Mouse (Mus musculus) frontal cortex, postnatal 25 days (tissue): ENCODE measurements around the gene Polr2l.
A peak's percentile ranks its signal among the peaks of the same experiment; 100 is the strongest.
"Not testable (repeated sequence)": the region's sequence is repeated elsewhere in the genome, so short reads cannot be mapped to it uniquely, and the experiment has no call there.

Source experiments
- DNase-seq, 2 experiments: peaks; one replicate each; pipeline ENCODE4 v3.0.0; 2022; ENCODE audit warnings: low spot score in 2 of 2

The Polr2l gene

GRCm38 (mm10) chr7:141451928-141452327 lies 23.0 kb downstream of the Polr2l start:
- no peak for DNase-seq

DNA sequence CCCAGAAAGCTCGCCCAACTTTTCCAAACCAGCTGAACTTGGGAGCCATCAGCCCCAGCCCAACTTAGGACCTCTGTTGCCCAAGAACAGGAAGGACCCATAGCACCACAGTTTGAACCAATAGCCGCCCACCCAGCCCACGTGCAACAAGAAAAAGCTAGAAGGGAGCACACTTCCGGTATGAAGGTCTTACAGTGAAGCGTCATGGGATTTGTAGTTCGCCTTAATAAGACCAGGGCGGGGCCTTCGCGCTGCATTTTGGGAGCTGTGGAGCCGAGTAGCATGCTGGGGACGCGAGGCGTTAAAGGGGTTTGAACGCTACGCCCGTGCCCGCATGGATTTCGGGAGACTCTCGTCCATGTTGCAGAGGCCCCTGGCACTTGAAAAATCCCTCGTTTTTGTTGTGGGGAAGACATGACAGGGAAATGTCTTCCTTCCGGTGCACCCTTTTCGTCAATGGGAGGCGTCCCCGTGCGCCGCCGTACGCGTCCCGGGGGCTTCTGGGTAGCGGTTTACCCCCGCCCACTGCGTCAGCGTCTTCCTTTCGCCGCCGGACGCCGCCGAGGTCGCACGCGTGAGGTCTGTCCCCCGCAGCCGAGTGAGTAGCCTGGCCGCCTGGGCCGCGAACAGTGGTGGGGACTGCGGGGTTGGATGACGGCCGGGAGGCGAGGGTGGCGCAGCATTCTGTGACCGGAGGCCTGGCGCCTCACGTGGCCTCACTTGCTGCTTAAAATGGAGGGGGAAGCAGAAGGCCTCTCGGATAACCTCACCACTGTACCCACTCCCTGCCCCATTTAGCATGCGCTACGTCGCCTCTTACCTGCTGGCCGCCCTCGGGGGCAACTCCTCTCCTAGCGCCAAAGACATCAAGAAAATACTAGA lies 27.6 kb downstream of the Polr2l start, which contains the start of gene Rplp2:
Gene Rplp2, plus strand, starts transcription at position 261 of the 882 bp plus-strand sequence.
- peak; percentile 90 to 95 for DNase-seq

- DNase-seq: not testable (repeated sequence)
These were observed 28.6 kb downstream of the Polr2l start for GRCm38 (mm10) chr7:141446374-141446773.

GRCm38 (mm10) chr7:141443828-141444237 lies 31.1 kb downstream of the Polr2l start, which contains the start of gene Pidd1:
Gene Pidd1, minus strand, starts transcription at chr7:141444025.
- no peak for DNase-seq

DNA sequence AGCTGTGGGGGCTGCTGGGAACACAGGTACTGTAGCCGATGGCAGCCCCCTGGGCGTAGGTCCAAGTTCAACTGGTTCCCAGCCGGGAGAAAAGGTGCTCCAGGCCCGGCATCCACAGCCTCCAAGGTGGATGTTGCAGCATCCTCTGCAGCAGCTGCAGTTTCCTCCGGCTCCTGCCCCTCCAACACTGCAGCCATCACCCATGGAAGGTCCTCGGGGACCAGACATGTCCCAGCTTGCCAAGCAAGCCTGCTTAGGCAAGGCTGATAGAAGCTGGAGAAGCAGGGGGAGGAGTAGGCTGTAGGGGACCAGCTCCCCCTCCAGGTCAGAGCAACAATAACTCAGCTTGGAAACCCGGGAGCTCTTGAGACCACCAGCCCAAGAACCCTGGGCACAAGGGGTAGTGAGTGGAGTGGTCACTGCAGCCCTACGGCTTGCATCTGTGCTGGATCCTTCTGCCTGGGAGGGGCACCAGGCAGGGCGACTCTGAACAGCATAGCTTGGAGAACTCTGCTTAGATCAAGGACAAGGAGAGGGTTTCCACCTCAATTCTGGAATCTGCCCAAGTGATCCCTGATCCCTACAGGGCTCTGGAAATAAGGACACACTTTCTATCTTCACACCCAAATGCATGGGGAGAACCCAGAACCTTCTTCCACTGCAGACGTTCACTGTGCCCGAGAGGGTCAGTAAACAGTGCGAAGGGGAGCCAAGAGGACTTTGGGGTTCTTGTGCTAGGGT lies 31.7 kb downstream of the Polr2l start:
- no peak for DNase-seq

DNA sequence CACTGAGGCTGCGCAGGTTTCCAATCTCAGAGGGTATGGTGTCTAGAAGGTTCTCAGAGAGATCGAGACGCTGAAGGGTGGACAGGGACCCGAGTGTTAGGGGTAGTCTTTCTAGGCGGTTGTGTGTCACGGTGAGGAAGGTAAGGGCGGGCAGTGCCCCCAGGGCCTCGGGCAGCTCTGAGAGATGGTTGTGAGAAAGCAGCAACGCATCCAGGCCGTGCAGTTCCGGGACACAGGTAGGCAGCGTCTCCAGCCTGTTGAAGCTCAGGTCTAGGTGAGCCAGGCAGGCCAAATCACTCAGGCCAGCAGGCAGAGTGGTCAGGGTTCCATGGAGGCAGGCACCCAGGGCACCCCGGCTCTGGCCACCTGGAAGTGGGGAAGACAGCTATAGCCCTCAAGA lies 32.7 kb downstream of the Polr2l start:
- no peak for DNase-seq

DNA sequence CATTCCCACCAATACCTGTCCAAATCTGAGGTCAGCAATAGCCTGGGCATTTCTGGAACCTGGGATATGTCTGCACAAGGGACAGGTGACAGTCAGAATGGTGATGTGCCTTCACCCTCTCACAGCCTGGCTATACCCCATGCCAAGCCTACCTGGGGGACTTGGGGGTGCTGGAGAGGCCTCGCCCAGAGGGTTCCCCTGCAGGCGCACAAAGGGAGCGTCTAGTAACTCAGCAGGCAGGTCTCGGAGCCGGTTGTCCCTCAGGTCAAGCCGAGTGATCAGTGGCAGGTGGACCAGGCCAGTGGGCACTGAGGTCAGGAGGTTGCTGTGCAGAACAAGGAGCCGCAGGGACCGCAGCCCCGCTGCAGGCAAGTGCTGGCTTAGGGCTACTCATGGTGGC lies 33.5 kb downstream of the Polr2l start:
- no peak for DNase-seq

- DNase-seq: no peak
These were observed 34.3 kb downstream of the Polr2l start for GRCm38 (mm10) chr7:141440613-141441012.

- DNase-seq: no peak
These were observed 35.1 kb downstream of the Polr2l start for GRCm38 (mm10) chr7:141439811-141440210.

DNA sequence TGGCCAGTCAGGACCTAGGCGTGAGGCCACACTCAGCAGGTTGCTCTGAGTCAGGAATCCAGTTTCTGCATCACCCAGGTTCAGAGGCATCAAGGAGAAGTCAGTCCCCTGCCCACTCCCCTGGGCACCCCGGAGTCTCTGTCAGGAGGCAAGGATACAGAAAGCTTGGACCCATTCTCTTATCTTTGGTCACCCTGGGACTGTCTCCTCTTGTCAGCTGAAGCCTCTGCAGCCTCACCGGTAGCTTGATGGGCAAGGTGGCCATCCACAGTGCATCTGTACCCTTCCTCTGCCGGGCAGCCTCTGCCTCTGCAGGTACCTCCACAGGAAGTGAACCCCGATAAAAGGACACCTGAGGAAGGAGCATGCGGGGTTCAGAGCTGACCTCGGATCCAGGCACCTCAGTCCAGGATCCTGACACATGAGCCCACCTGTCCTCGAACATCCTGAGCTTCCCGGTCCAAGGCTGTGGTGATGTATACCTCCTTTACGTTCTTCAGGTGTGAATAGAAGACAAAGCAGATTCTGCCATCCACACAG lies 35.7 kb downstream of the Polr2l start:
- no peak for DNase-seq

GRCm38 (mm10) chr7:141438201-141438968 lies 36.5 kb downstream of the Polr2l start:
- no peak for DNase-seq

DNA sequence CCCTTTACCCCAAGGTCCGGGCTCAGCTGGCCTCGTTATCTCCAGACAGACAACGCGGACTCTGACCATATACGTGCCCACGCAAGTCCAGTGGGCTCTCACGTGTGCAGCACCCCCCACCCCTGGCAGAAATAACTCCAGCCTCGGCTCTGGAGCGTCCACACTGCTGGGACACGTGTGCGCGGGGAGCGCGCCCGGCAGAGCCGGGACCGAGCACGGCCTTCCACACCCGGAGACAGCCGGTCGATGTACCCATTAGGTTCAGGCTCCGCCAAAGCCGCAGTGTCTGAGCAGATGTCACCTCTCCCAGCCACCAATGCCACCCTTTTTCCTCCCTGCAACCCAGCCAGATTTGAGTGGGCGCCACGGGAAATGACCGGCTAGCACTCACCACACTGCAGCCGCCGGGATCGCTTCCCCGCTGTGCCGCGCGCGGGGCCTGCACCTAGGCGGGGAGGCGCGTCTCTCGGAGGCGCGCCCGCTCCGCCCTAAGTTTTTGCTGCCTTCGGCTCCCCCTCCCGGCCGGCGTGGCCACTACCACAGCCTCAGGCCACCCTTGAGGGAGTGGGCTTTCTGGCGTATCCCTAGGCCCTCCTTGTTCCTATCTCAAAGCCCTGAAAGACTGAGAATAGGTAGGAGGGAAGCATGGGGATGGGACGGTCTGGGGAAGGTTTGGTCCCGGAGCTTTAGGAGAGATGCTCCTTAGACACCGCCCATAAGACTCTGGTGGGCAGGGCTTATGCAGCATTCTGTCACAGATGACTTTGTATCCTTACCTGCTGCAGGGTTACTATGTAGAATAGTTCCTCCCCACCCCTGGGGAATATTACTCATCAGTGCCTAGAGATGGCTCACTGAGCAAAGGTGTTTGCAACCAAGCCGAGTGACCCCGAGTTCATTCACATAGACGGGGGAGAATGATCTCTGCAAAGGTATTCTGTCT lies 37.5 kb downstream of the Polr2l start, which contains the start of gene Slc25a22:
Gene Slc25a22, minus strand, starts transcription at position 715 of the 943 bp plus-strand sequence.
- peak; percentile 61 to 68 for DNase-seq

- DNase-seq: no peak
These were observed 38.4 kb downstream of the Polr2l start for GRCm38 (mm10) chr7:141436523-141436892.

GRCm38 (mm10) chr7:141435856-141436522 lies 38.9 kb downstream of the Polr2l start:
- no peak for DNase-seq

DNA sequence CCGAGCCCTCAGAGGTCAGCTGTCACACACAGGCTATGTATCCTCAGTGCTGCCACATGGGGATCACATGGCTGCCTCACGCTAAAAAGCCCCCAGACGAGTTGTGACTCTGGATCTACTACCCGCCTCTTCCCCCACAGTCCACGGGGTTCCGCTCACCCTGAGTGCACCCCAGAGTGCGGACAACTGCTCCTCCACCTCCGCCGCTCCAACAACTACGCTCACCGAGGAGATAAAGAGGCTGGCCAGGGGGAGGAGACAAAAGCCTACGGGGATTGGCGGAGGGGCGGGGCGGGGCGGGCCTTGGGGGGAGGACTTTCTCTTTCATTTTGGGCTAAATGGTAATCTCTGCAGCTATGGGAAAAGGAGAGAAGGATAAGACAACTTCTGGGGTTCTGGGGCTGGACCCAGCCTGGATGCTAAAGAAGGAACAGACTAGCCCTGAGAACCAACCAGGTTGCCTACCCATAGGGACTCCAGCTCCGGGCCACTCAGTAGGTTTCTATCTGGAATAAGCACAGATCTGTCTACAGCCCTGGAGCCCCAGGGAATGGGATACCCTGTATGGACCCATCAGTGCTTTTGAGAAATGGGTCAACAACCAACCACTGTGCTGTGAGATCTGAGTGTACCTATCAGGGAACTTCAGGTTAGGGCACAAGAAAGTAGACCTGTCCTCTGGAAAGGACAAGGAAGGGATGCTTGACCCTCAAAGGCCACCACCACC lies 39.6 kb downstream of the Polr2l start:
- DNase-seq: no peak

DNA sequence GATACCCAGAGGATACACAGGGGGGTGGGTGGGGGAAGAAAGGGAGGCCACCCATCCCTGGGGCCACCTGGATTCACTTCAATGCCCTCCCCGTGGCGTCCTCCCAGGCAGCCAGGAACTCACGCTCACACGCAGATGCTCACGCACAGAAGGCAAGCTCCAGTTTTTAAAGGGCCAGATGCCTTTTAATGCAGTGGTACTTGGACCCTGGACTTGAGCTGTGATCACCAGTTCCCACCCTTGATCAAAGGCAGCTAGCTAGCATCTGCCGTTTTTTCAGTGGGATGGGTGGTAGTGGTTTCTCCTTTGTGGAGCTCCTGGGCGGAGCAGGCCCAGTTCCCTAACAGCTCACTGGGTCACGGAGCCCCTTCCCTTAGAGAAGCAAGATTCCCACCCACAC lies 40.5 kb downstream of the Polr2l start:
- peak in 1 of 2 experiments; percentile 55 for DNase-seq

DNA sequence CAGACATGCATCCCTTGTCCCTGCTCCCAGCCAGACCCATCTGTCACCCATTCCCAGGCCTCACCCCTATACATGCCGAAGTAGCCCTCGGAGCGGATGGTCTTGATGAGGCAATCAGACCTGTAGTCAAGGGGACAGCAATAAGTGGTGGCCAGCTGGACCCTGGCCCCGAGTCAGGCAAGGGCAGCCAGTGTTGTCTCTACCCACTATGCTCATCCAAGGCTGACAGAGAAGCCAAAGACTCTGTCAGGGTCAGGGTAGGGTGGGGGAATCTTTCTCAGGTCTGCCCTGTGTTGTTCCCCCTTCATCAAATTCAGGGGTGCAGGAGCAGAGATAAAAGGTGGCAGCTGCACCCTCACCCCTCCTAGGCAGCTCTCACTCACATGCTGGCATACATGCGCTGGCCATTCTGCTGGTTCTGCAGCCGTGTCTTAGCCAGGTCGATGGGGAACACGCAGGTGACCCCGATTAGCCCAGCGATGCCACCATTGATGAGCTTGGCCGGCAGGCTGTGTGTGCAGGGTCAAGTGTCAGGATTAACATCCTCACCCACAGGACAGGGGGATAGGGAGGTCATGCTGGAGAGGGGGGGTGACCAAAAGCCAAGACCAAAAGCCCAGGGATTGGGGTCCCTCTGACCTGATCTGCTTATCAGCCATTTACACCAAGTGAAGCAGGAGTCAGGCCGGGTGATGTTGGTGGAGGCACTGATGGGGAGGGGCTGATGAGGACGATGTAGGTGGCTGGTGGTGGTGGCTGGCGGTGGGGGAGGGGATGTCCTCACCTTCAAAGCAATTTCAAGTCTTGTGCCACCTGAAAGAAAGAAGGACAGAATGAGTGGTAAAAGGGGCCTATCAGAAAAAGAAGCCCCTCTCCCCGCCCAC lies 41.2 kb downstream of the Polr2l start:
- no peak for DNase-seq
